Mouse (Mus musculus) ovary, postnatal 10 days (tissue): ENCODE data around the gene Rhod.
"Not testable (repeated sequence)": the region's sequence is repeated elsewhere in the genome, so short reads cannot be mapped to it uniquely, and the experiment has no call there.

ENCODE experiments used
- DNase-seq: peaks from one replicate; pipeline ENCODE4 v3.0.0; 2022; ENCODE audit warnings: low spot score

Rhod gene

GRCm38 (mm10) chr19:4439161-4439801 lies at the start of gene Rhod:
Gene Rhod, minus strand, starts transcription at chr19:4439432.
- peak; percentile 40 for DNase-seq

- DNase-seq = no peak
These were observed 48.6 kb upstream of the Rhod start for GRCm38 (mm10) chr19:4487877-4488276.

- DNase-seq = no peak
These were observed 45.8 kb upstream of the Rhod start for GRCm38 (mm10) chr19:4485006-4485405.

GRCm38 (mm10) chr19:4482111-4482859 lies 43.1 kb upstream of the Rhod start:
- no peak for DNase-seq

- DNase-seq = no peak
These were observed 42.1 kb upstream of the Rhod start for GRCm38 (mm10) chr19:4481326-4481725.

GRCm38 (mm10) chr19:4480041-4480440 lies 40.8 kb upstream of the Rhod start:
- DNase-seq = no peak

GRCm38 (mm10) chr19:4478190-4478516 lies 38.9 kb upstream of the Rhod start:
- DNase-seq = no peak

GRCm38 (mm10) chr19:4477345-4478189 lies 38.3 kb upstream of the Rhod start, which contains the start of gene Syt12:
Gene Syt12, minus strand, starts transcription at chr19:4477447.
- DNase-seq = no peak

- DNase-seq = no peak
These were observed 37.5 kb upstream of the Rhod start for GRCm38 (mm10) chr19:4476601-4477257.

- DNase-seq = no peak
These were observed 36.1 kb upstream of the Rhod start for GRCm38 (mm10) chr19:4475224-4475925.

GRCm38 (mm10) chr19:4474739-4475138 lies 35.5 kb upstream of the Rhod start:
- no peak for DNase-seq

- DNase-seq = no peak
These were observed 34.3 kb upstream of the Rhod start for GRCm38 (mm10) chr19:4473549-4473948.

GRCm38 (mm10) chr19:4468363-4468762 lies 29.1 kb upstream of the Rhod start:
- no peak for DNase-seq

- DNase-seq = no peak
These were observed 25.4 kb upstream of the Rhod start for GRCm38 (mm10) chr19:4464666-4465065.

- DNase-seq = no peak
These were observed 22.7 kb upstream of the Rhod start for GRCm38 (mm10) chr19:4461981-4462380.

GRCm38 (mm10) chr19:4456227-4456626 lies 17.0 kb upstream of the Rhod start:
- DNase-seq = peak; percentile 43

GRCm38 (mm10) chr19:4455071-4455800 lies 16.0 kb upstream of the Rhod start:
- DNase-seq = no peak

GRCm38 (mm10) chr19:4454040-4454439 lies 14.8 kb upstream of the Rhod start:
- not testable (repeated sequence) for DNase-seq

GRCm38 (mm10) chr19:4452525-4452924 lies 13.3 kb upstream of the Rhod start:
- no peak for DNase-seq

GRCm38 (mm10) chr19:4451965-4452364 lies 12.7 kb upstream of the Rhod start:
- DNase-seq = no peak

GRCm38 (mm10) chr19:4451098-4451497 lies 11.9 kb upstream of the Rhod start:
- no peak for DNase-seq
